Mouse (Mus musculus) liver, postnatal 0 days (tissue): ENCODE data around the gene Papln.

Experiments
- CTCF ChIP-seq: sonication (generic); IDR thresholded peaks from 2 replicates; pipeline ENCODE4 v1.5.1; 2016; ENCODE audit warnings: antibody characterized with exemption, low read depth
- EP300 ChIP-seq: IDR thresholded peaks from 2 replicates; pipeline ENCODE4 v1.6.1; 2016; ENCODE audit warnings: antibody characterized with exemption, low read depth, mild to moderate bottlenecking

- TF ChIP-seq EP300 (no peak), CTCF (no peak)
These were observed 12.2 kb downstream of the Papln start for GRCm38 (mm10) chr12:83775621-83776020.
